Mouse (Mus musculus): ENCODE measurements around the gene Fgr.

The Fgr gene

GRCm38 (mm10) chr4:133035446-133035845 is 61.6 kb downstream of the Fgr start:
- in situ Hi-C loops (cut with MboI, MseI), result no loop called here

GRCm38 (mm10) chr4:133035946-133036345 is 62.1 kb downstream of the Fgr start:
- in situ Hi-C loops (cut with MboI, MseI), result no loop called here

- in situ Hi-C loops (cut with MboI, MseI), result no loop called here
These were observed 63.4 kb downstream of the Fgr start for GRCm38 (mm10) chr4:133037293-133037692.

- in situ Hi-C loops (cut with MboI, MseI), result no loop called here
These were observed 63.9 kb downstream of the Fgr start for GRCm38 (mm10) chr4:133037798-133038197.

- in situ Hi-C loops (cut with MboI, MseI), result no loop called here
These were observed 64.7 kb downstream of the Fgr start for GRCm38 (mm10) chr4:133038521-133039115.

GRCm38 (mm10) chr4:133039116-133039819 is 65.4 kb downstream of the Fgr start:
- in situ Hi-C loops (cut with MboI, MseI), result no loop called here

- in situ Hi-C loops (cut with MboI, MseI), result no loop called here
These were observed 65.9 kb downstream of the Fgr start for GRCm38 (mm10) chr4:133039832-133040231.

GRCm38 (mm10) chr4:133040241-133040904 is 66.5 kb downstream of the Fgr start:
- in situ Hi-C loops (cut with MboI, MseI), result no loop called here

GRCm38 (mm10) chr4:133042244-133042643 is 68.3 kb downstream of the Fgr start:
- in situ Hi-C loops (cut with MboI, MseI), result no loop called here

GRCm38 (mm10) chr4:133042651-133043635 is 69.0 kb downstream of the Fgr start:
- in situ Hi-C loops (cut with MboI, MseI), result no loop called here

GRCm38 (mm10) chr4:133043798-133044646 is 70.1 kb downstream of the Fgr start:
- in situ Hi-C loops (cut with MboI, MseI), result no loop called here

- in situ Hi-C loops (cut with MboI, MseI), result no loop called here
These were observed 70.8 kb downstream of the Fgr start for GRCm38 (mm10) chr4:133044647-133045094.

- in situ Hi-C loops (cut with MboI, MseI), result no loop called here
These were observed 72.0 kb downstream of the Fgr start for GRCm38 (mm10) chr4:133045771-133046474.

- in situ Hi-C loops (cut with MboI, MseI), result no loop called here
These were observed 72.9 kb downstream of the Fgr start for GRCm38 (mm10) chr4:133046691-133047352.

GRCm38 (mm10) chr4:133047353-133048105 is 73.6 kb downstream of the Fgr start:
- in situ Hi-C loops (cut with MboI, MseI), result no loop called here

GRCm38 (mm10) chr4:133049071-133049920 is 75.4 kb downstream of the Fgr start:
- in situ Hi-C loops (cut with MboI, MseI), result no loop called here

- in situ Hi-C loops (cut with MboI, MseI), result no loop called here
These were observed 76.4 kb downstream of the Fgr start for GRCm38 (mm10) chr4:133050196-133050836.

Measured in regulatory T cell (primary cell).